Mouse (Mus musculus) embryonic facial prominence, embryonic 12.5 days (tissue): ENCODE measurements at regions not wholly inside any gene's neighbourhood (a gene's known extent, or its start where the extent isn't known, plus 50 kb on each side); places are given as distances from the start of the nearest gene placed in this dataset.

Source experiments
- ATAC-seq: fragments of 200-750 bp; cut with Nextera tagmentation; 2 replicates; pipeline ENCODE4 v1.8.0; 2017; ENCODE audit not compliant: insufficient number of reproducible peaks, insufficient read depth, low FRiP score, low TSS enrichment
- H3K27ac ChIP-seq: fragments of 300-500 bp; sonication (generic); 2 replicates; pipeline ENCODE4 v1.5.1; 2016; ENCODE audit warnings: mild to moderate bottlenecking
- H3K27me3 ChIP-seq: fragments of 300-500 bp; sonication (generic); 2 replicates; pipeline ENCODE4 v1.6.1; 2016; ENCODE audit warnings: mild to moderate bottlenecking, moderate library complexity
- H3K36me3 ChIP-seq: fragments of 300-500 bp; sonication (generic); 2 replicates; pipeline ENCODE4 v1.6.1; 2016; ENCODE audit warnings: mild to moderate bottlenecking
- H3K4me1 ChIP-seq: fragments of 300-500 bp; sonication (generic); 2 replicates; pipeline ENCODE4 v1.6.1; 2016
- H3K4me2 ChIP-seq: fragments of 300-500 bp; sonication (generic); replicated peaks from 2 replicates; pipeline ENCODE4 v1.6.1; 2016; ENCODE audit warnings: mild to moderate bottlenecking, moderate library complexity
- H3K4me3 ChIP-seq: fragments of 300-500 bp; sonication (generic); 2 replicates; pipeline ENCODE4 v1.5.1; 2016; ENCODE audit warnings: mild to moderate bottlenecking
- H3K9ac ChIP-seq: fragments of 300-500 bp; sonication (generic); 2 replicates; pipeline ENCODE4 v1.6.1; 2016; ENCODE audit warnings: mild to moderate bottlenecking, moderate library complexity
- H3K9me3 ChIP-seq: fragments of 300-500 bp; sonication (generic); 2 replicates; pipeline ENCODE4 v1.6.1; 2016; ENCODE audit warnings: mild to moderate bottlenecking, moderate library complexity
- WGBS: fragments of 180-500 bp; shearing (Covaris S2); methylation state at CpG from one replicate; pipeline ENCODE4 v1.1.7; 2016; 5-methylcytosine and 5-hydroxymethylcytosine counted together

DNA sequence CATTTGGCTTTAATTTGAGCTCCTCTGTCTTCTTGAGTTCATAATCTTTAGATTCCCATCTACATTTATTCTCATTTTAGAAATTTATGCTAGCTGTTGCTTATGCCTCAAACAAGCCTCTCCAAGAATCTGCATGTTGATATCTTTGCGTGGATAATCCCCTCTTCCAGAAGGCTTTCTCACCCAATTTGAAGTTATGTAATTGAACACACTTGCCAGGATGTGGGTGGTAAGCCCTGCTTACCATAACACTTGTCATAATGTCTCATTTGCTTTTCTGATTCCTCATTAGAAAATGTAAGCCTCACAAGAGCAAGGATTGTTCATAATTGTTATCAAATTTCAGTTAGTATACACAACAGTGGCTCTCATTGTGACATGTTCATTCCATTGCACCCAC lies 266.0 kb downstream of the Olfm4 start:
- no peak overlapping the region for H3K4me2 ChIP-seq
- H3K9me3 ChIP-seq, result no peaks in the 10 kb centered on the region
- WGBS, result 87% methylated on average over 1 of the region's 1 CpGs
- ATAC-seq, result no peak
- H3K36me3 ChIP-seq, result no peaks in the 10 kb centered on the region
- no peak overlapping the region for H3K9ac ChIP-seq
- no peak overlapping the region for H3K27ac ChIP-seq
- H3K4me3 ChIP-seq, result no peak overlapping the region
- no peaks in the 10 kb centered on the region for H3K4me1 ChIP-seq
- H3K27me3 ChIP-seq, result no peaks in the 10 kb centered on the region

GRCm38 (mm10) chr14:80257086-80257485 lies 273.2 kb downstream of the Olfm4 start:
- 53% methylated on average over 3 of the region's 3 CpGs for WGBS
- Histone ChIP-seq H3K27ac (no peak overlapping the region), H3K4me3 (no peak overlapping the region), H3K36me3 (no peaks in the 10 kb centered on the region), H3K9me3 (no peaks in the 10 kb centered on the region), H3K9ac (no peak overlapping the region), H3K27me3 (no peaks in the 10 kb centered on the region), H3K4me1 (no peaks in the 10 kb centered on the region), H3K4me2 (no peak overlapping the region)
- ATAC-seq, result no peak

- Histone ChIP-seq H3K4me3 (no peak overlapping the region), H3K4me2 (no peak overlapping the region), H3K27ac (no peak overlapping the region), H3K4me1 (peaks cover 9% of the 10 kb centered on the region; the same call in 1 of the 2 replicates), H3K9me3 (no peaks in the 10 kb centered on the region), H3K27me3 (no peaks in the 10 kb centered on the region), H3K36me3 (no peaks in the 10 kb centered on the region), H3K9ac (no peak overlapping the region)
- ATAC-seq, result no peak
- 72% methylated on average over 8 of the region's 8 CpGs for WGBS
Observed at GRCm38 (mm10) chr14:80263173-80263572, 279.3 kb downstream of the Olfm4 start.

DNA sequence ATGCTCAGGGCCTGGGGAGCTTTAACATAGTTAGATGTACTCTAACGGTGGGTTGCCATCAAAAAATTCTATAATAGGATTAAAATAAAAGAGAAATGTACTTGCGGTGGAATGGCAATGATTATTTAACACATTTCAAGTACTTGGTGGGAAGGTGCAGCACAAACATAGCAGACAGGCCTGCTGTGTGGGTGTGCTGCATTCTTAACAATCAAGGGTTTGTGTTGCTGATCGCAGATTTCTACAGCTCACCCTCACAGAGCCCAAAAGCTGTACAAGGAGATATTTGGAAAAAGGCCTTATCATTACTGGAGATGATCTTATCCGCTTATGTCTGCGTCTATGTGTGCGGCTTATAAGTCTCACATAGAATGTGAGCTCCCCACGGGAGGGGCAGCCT lies 281.2 kb downstream of the Olfm4 start:
- H3K9ac ChIP-seq, result no peak overlapping the region
- H3K36me3 ChIP-seq, result no peaks in the 10 kb centered on the region
- no peak overlapping the region for H3K4me2 ChIP-seq
- H3K27ac ChIP-seq, result no peak overlapping the region
- no peaks in the 10 kb centered on the region for H3K27me3 ChIP-seq
- no peak overlapping the region for H3K4me3 ChIP-seq
- no peak for ATAC-seq
- WGBS, result 76% methylated on average over 7 of the region's 7 CpGs
- H3K9me3 ChIP-seq, result no peaks in the 10 kb centered on the region
- peaks cover 18% of the 10 kb centered on the region; the same call in 1 of the 2 replicates for H3K4me1 ChIP-seq

- H3K36me3 ChIP-seq, result no peaks in the 10 kb centered on the region
- WGBS, result 37% methylated on average over 7 of the region's 7 CpGs
- H3K27me3 ChIP-seq, result no peaks in the 10 kb centered on the region
- H3K4me3 ChIP-seq, result no peak overlapping the region
- ATAC-seq, result no peak
- H3K4me2 ChIP-seq, result no peak overlapping the region
- H3K9me3 ChIP-seq, result no peaks in the 10 kb centered on the region
- peaks cover 22% of the 10 kb centered on the region; the same call in 1 of the 2 replicates for H3K4me1 ChIP-seq
- no peak overlapping the region for H3K27ac ChIP-seq
- no peak overlapping the region for H3K9ac ChIP-seq
Observed at GRCm38 (mm10) chr14:80269179-80269951, 285.5 kb downstream of the Olfm4 start.

GRCm38 (mm10) chr14:80270063-80270462 lies 286.2 kb downstream of the Olfm4 start:
- H3K36me3 ChIP-seq, result no peaks in the 10 kb centered on the region
- H3K4me1 ChIP-seq, result peaks cover 22% of the 10 kb centered on the region; the same call in 1 of the 2 replicates
- no peaks in the 10 kb centered on the region for H3K9me3 ChIP-seq
- H3K4me3 ChIP-seq, result no peak overlapping the region
- 52% methylated on average over 13 of the region's 13 CpGs for WGBS
- H3K27me3 ChIP-seq, result no peaks in the 10 kb centered on the region
- no peak overlapping the region for H3K4me2 ChIP-seq
- ATAC-seq, result no peak
- H3K9ac ChIP-seq, result no peak overlapping the region
- H3K27ac ChIP-seq, result no peak overlapping the region

DNA sequence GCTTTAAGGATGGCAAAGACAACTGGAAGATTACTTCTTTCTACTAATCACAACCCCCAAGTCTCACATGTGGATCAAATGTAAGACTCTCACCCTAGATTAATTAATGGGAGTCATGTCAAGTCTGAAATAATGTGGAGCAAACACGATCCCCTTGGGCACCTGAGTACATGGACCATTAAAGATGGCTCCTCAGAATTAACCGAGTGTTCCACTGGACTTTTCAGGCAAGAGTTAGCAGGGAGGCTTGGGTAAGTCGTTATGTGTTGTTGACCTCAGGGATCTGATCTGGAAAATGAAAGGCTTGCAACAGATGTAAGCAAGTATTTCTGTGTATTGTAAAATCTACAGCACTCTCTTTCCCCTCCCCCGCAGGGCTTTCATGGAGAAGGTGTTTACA lies 296.3 kb downstream of the Olfm4 start:
- WGBS, result 75% methylated on average over 4 of the region's 4 CpGs
- no peak overlapping the region for H3K4me2 ChIP-seq
- no peaks in the 10 kb centered on the region for H3K36me3 ChIP-seq
- no peaks in the 10 kb centered on the region for H3K27me3 ChIP-seq
- ATAC-seq, result no peak
- H3K9ac ChIP-seq, result no peak overlapping the region
- 0 out of 2 replicates have a peak, but pooled peaks cover 4% of the 10 kb centered on the region for H3K4me1 ChIP-seq
- H3K9me3 ChIP-seq, result no peaks in the 10 kb centered on the region
- H3K27ac ChIP-seq, result no peak overlapping the region
- H3K4me3 ChIP-seq, result no peak overlapping the region

GRCm38 (mm10) chr14:80283726-80284125 lies 299.8 kb downstream of the Olfm4 start:
- no peak overlapping the region for H3K4me3 ChIP-seq
- H3K27ac ChIP-seq, result no peak overlapping the region
- no peak for ATAC-seq
- H3K4me1 ChIP-seq, result 0 out of 2 replicates have a peak, but pooled peaks cover 4% of the 10 kb centered on the region
- H3K36me3 ChIP-seq, result no peaks in the 10 kb centered on the region
- no peaks in the 10 kb centered on the region for H3K27me3 ChIP-seq
- WGBS, result 64% methylated on average over 2 of the region's 2 CpGs
- H3K9me3 ChIP-seq, result no peaks in the 10 kb centered on the region
- H3K4me2 ChIP-seq, result no peak overlapping the region
- H3K9ac ChIP-seq, result no peak overlapping the region

GRCm38 (mm10) chr14:80291360-80291759 lies 307.5 kb downstream of the Olfm4 start:
- Histone ChIP-seq H3K9me3 (no peaks in the 10 kb centered on the region), H3K27ac (no peak overlapping the region), H3K27me3 (no peaks in the 10 kb centered on the region), H3K36me3 (no peaks in the 10 kb centered on the region), H3K4me2 (no peak overlapping the region), H3K4me3 (no peak overlapping the region), H3K4me1 (no peaks in the 10 kb centered on the region), H3K9ac (no peak overlapping the region)
- no peak for ATAC-seq
- 86% methylated on average over 4 of the region's 4 CpGs for WGBS

DNA sequence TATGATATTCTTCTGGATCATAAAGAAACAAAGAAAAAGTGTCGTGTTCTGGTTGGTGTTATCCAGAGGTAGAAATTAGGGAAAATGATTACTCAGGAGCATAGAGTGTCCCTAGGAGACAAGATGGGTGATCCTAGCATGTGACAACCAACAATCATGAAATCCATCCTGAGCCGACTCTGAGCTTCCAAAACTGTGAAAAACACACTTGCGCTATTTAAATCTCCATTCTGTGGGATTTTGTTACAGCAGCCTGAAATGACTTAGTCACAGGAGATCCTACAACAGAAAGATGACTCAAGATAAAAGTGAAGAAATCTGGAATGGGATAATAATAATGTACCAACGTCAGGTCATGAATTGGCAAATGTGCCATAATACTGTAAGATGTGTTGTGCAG lies 309.5 kb downstream of the Olfm4 start:
- no peak for ATAC-seq
- Histone ChIP-seq H3K27me3 (no peaks in the 10 kb centered on the region), H3K27ac (no peak overlapping the region), H3K9ac (no peak overlapping the region), H3K4me1 (no peaks in the 10 kb centered on the region), H3K4me2 (no peak overlapping the region), H3K9me3 (no peaks in the 10 kb centered on the region), H3K4me3 (no peak overlapping the region), H3K36me3 (no peaks in the 10 kb centered on the region)
- 87% methylated on average over 4 of the region's 4 CpGs for WGBS

- Histone ChIP-seq H3K4me1 (0 out of 2 replicates have a peak, but pooled peaks cover 3% of the 10 kb centered on the region), H3K4me3 (no peak overlapping the region), H3K36me3 (no peaks in the 10 kb centered on the region), H3K27me3 (no peaks in the 10 kb centered on the region), H3K9ac (no peak overlapping the region), H3K27ac (no peak overlapping the region), H3K9me3 (no peaks in the 10 kb centered on the region), H3K4me2 (no peak overlapping the region)
- ATAC-seq, result no peak
- 27% methylated on average over 2 of the region's 2 CpGs for WGBS
Observed at GRCm38 (mm10) chr14:80329651-80330050, 345.8 kb downstream of the Olfm4 start.

- ATAC-seq, result no peak
- H3K9me3 ChIP-seq, result no peaks in the 10 kb centered on the region
- no peak overlapping the region for H3K9ac ChIP-seq
- H3K4me1 ChIP-seq, result no peaks in the 10 kb centered on the region
- no peaks in the 10 kb centered on the region for H3K36me3 ChIP-seq
- no peak overlapping the region for H3K4me3 ChIP-seq
- H3K4me2 ChIP-seq, result no peak overlapping the region
- H3K27me3 ChIP-seq, result no peaks in the 10 kb centered on the region
- no peak overlapping the region for H3K27ac ChIP-seq
Observed at GRCm38 (mm10) chr14:80362024-80362622, 378.2 kb downstream of the Olfm4 start.
